Mouse (Mus musculus): ENCODE results near the gene Bean1. TPM values are rescaled to one million over a fixed set of nuclear protein-coding genes. Genes with fewer than 3 reads are reported as not detected.
A peak's percentile ranks its signal among the peaks of the same experiment; 100 is the strongest.
"Not testable (repeated sequence)": the region's sequence is repeated elsewhere in the genome, so short reads cannot be mapped to it uniquely, and the experiment has no call there.

Bean1 gene
- total RNA-seq, 1 experiment: 0.09 TPM

- H3K9me3 ChIP-seq (ENCODE audit: control insufficient read depth, insufficient read depth, low read depth, low read length): no peaks in the 10 kb centered on the region
- peak within 1 kb of the TSS; percentile 86 to 88 for H3K4me3 ChIP-seq (ENCODE audit: insufficient read depth in 1 of 2, low read depth in 1 of 2, low read length in 2 of 2, poor library complexity in 1 of 2, severe bottlenecking in 1 of 2)
- H3K27ac ChIP-seq (ENCODE audit: insufficient read depth, low read depth, low read length, poor library complexity, severe bottlenecking): peak within 1 kb of the TSS; percentile 63; the same call in 1 of the 2 replicates
- in situ Hi-C loops (cut with MboI; ENCODE audit: low sequenced_read_pairs in 2 of 2, unreplicated experiment in 2 of 2): no loop called here
- peak; percentile 91 for TF ChIP-seq ZNF384 (IDR thresholded peaks at IDR 0.05; ENCODE audit: low read depth, low read length)
- 0 out of 2 replicates have a peak, but pooled peaks have one; percentile 32 for TF ChIP-seq HCFC1 (IDR thresholded peaks at IDR 0.05; ENCODE audit: borderline replicate concordance, insufficient read depth, low read length)
- no peak for TF ChIP-seq ZC3H11A (IDR thresholded peaks at IDR 0.05; ENCODE audit: borderline replicate concordance, low read depth, low read length)
- TF ChIP-seq CHD2 (IDR thresholded peaks at IDR 0.05; ENCODE audit: low read depth, low read length): no peak
- no peak for TF ChIP-seq MAFK (IDR thresholded peaks at IDR 0.05; ENCODE audit: insufficient read depth, low read depth, low read length)
- peaks cover 0 to 6% of the 10 kb centered on the region in 2 experiments; a peak in 1 of 4 replicates for H3K4me1 ChIP-seq (ENCODE audit: control insufficient read depth in 2 of 2, insufficient read depth in 2 of 2, low read length in 2 of 2, poor library complexity in 1 of 2)
- H3K9ac ChIP-seq (ENCODE audit: insufficient read depth, low read depth, low read length, poor library complexity, severe bottlenecking): peak within 1 kb of the TSS; percentile 91
- no peaks in the 10 kb centered on the region for H3K36me3 ChIP-seq (ENCODE audit: control insufficient read depth, insufficient read depth, low read length, poor library complexity, severe bottlenecking)
- DNase-seq (ENCODE audit: low read depth, low spot score): peak; percentile 90
These were observed 80.5 kb downstream of the Bean1 start, which contains the start of gene Cklf for GRCm38 (mm10) chr8:104250439-104251367. Cklf (plus strand) TSS chr8:104250861.

DNA sequence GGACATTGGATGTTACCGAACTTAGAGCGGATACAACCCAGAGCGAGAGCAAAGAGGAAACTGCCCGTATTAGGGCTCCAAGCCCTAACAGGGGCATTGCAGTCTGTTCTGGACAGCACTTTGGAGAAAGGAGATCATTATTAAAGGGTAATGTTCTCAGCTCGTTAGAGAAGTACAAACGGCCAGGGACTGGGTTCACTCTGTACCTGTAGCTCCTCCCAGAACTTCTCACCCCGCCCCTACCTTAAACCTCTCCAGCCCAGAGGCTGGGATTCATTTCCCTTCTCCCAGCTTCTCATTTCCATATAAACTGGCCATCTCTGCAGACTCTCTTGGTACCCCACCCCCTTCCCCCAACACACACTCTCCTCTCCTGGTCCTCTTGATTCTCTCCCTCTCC lies 81.2 kb downstream of the Bean1 start:
- no peaks in the 10 kb centered on the region for H3K9me3 ChIP-seq (ENCODE audit: control insufficient read depth, insufficient read depth, low read depth, low read length)
- peaks cover 0 to 6% of the 10 kb centered on the region in 2 experiments; a peak in 1 of 4 replicates for H3K4me1 ChIP-seq (ENCODE audit: control insufficient read depth in 2 of 2, insufficient read depth in 2 of 2, low read length in 2 of 2, poor library complexity in 1 of 2)
- no peak overlapping the region for H3K27ac ChIP-seq (ENCODE audit: insufficient read depth, low read depth, low read length, poor library complexity, severe bottlenecking)
- peak overlapping the region; percentile 35; the same call in 1 of the 2 replicates for H3K9ac ChIP-seq (ENCODE audit: insufficient read depth, low read depth, low read length, poor library complexity, severe bottlenecking)
- in situ Hi-C loops (cut with MboI; ENCODE audit: low sequenced_read_pairs in 2 of 2, unreplicated experiment in 2 of 2): no loop called here
- no peak for DNase-seq (ENCODE audit: low read depth, low spot score)
- H3K36me3 ChIP-seq (ENCODE audit: control insufficient read depth, insufficient read depth, low read length, poor library complexity, severe bottlenecking): no peaks in the 10 kb centered on the region
- no peak for TF ChIP-seq ZNF384 (IDR thresholded peaks at IDR 0.05; ENCODE audit: low read depth, low read length)
- TF ChIP-seq CHD2 (IDR thresholded peaks at IDR 0.05; ENCODE audit: low read depth, low read length): no peak
- TF ChIP-seq MAFK (IDR thresholded peaks at IDR 0.05; ENCODE audit: insufficient read depth, low read depth, low read length): no peak
- no peak for TF ChIP-seq ZC3H11A (IDR thresholded peaks at IDR 0.05; ENCODE audit: borderline replicate concordance, low read depth, low read length)
- no peak for TF ChIP-seq HCFC1 (IDR thresholded peaks at IDR 0.05; ENCODE audit: borderline replicate concordance, insufficient read depth, low read length)
- H3K4me3 ChIP-seq (ENCODE audit: insufficient read depth in 1 of 2, low read depth in 1 of 2, low read length in 2 of 2, poor library complexity in 1 of 2, severe bottlenecking in 1 of 2): peak overlapping the region; percentile 86 to 88

DNA sequence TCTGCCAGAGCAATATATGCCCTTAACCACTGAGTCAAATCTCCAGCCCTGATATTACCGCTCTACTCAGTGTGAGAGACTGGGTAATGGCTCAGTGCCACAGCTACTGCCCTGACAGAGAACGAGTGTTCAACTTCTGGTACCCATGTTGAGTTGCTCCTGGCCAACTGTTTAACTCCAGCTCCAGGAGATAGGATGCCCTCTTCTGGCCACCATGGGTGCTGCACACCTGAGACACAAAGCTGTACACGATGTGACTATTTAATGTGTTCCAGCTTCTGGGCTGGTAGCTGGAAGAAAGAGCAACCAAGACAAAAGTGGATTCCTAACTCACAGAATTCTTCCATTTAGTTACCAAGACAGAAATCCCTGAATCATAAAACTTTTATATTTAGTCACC lies 82.8 kb downstream of the Bean1 start:
- Histone ChIP-seq H3K4me1 (ENCODE audit: control insufficient read depth in 2 of 2, insufficient read depth in 2 of 2, low read length in 2 of 2, poor library complexity in 1 of 2) (no peaks in the 10 kb centered on the region; a peak in 1 of 4 replicates), H3K27ac (ENCODE audit: insufficient read depth, low read depth, low read length, poor library complexity, severe bottlenecking) (no peak overlapping the region), H3K9ac (ENCODE audit: insufficient read depth, low read depth, low read length, poor library complexity, severe bottlenecking) (no peak overlapping the region), H3K9me3 (ENCODE audit: control insufficient read depth, insufficient read depth, low read depth, low read length) (no peaks in the 10 kb centered on the region), H3K36me3 (ENCODE audit: control insufficient read depth, insufficient read depth, low read length, poor library complexity, severe bottlenecking) (no peaks in the 10 kb centered on the region), H3K4me3 (ENCODE audit: insufficient read depth in 1 of 2, low read depth in 1 of 2, low read length in 2 of 2, poor library complexity in 1 of 2, severe bottlenecking in 1 of 2) (no peak overlapping the region)
- TF ChIP-seq MAFK (IDR thresholded peaks at IDR 0.05; ENCODE audit: insufficient read depth, low read depth, low read length) (no peak), HCFC1 (IDR thresholded peaks at IDR 0.05; ENCODE audit: borderline replicate concordance, insufficient read depth, low read length) (no peak), ZC3H11A (IDR thresholded peaks at IDR 0.05; ENCODE audit: borderline replicate concordance, low read depth, low read length) (no peak), CHD2 (IDR thresholded peaks at IDR 0.05; ENCODE audit: low read depth, low read length) (no peak)
- no peak for DNase-seq (ENCODE audit: low read depth, low spot score)
- in situ Hi-C loops (cut with MboI; ENCODE audit: low sequenced_read_pairs in 2 of 2, unreplicated experiment in 2 of 2): no loop called here

DNA sequence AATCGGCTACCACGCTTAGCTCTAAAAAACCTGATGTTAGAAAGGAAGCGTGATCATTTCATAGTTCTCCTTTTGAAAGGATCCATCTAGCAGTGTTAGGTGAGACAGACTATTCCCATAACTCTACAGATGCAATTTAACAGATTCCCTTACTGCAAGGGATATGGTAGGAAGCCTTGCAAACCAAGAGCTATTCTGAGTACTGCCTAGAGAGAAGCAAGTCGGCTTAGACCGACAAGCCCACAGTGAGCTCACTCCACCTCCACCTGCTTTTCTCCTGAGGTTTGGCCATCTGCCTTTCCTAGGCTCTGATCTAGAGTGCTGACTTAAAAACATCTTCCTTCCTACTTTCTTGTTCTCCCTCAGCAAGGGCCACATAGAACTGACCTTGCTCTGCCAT lies 91.6 kb downstream of the Bean1 start:
- DNase-seq (ENCODE audit: low read depth, low spot score): not testable (repeated sequence)

DNA sequence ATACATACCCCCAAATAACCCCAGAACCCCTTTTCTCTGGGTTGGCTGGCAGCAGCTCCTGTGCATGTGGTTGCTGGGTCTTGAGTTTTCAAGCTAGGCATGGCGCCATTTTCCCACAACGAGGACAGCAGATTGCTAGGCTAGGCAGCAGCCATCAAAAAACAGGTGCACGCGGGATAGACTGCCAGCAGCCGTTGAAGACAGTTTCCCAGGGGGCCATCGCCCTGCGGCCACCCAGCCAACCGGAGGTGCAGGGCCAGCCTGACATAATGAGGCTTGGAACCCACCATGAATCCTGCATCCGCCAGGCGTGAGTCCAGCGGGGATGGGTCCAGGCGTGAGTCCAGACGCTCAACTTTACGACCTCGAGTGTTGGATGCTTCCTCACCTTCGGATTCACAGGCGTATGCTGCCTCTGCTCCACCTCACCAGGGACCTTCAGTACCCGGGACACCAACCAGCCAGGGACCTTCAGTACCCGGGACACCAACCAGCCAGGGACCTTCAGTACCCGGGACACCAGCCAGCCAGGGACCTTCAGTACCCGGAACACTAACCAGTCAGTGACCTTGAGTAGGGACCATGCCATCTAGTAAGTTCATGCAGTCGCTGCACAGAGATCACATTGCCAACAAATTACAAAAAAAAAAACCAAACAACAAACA lies 94.2 kb downstream of the Bean1 start:
- H3K36me3 ChIP-seq (ENCODE audit: control insufficient read depth, insufficient read depth, low read length, poor library complexity, severe bottlenecking); H3K9ac ChIP-seq (ENCODE audit: insufficient read depth, low read depth, low read length, poor library complexity, severe bottlenecking); H3K27ac ChIP-seq (ENCODE audit: insufficient read depth, low read depth, low read length, poor library complexity, severe bottlenecking); in situ Hi-C loops (cut with MboI; ENCODE audit: low sequenced_read_pairs in 2 of 2, unreplicated experiment in 2 of 2); H3K4me1 ChIP-seq (ENCODE audit: control insufficient read depth in 2 of 2, insufficient read depth in 2 of 2, low read length in 2 of 2, poor library complexity in 1 of 2); H3K9me3 ChIP-seq (ENCODE audit: control insufficient read depth, insufficient read depth, low read depth, low read length); DNase-seq (ENCODE audit: low read depth, low spot score); H3K4me3 ChIP-seq (ENCODE audit: insufficient read depth in 1 of 2, low read depth in 1 of 2, low read length in 2 of 2, poor library complexity in 1 of 2, severe bottlenecking in 1 of 2): not testable (repeated sequence)

More for the DNA sequence above, 91.6 kb downstream of the Bean1 start:
- H3K4me3 ChIP-seq (ENCODE audit: insufficient read depth in 1 of 2, low read depth in 1 of 2, low read length in 2 of 2, poor library complexity in 1 of 2, severe bottlenecking in 1 of 2); H3K9me3 ChIP-seq (ENCODE audit: control insufficient read depth, insufficient read depth, low read depth, low read length); H3K9ac ChIP-seq (ENCODE audit: insufficient read depth, low read depth, low read length, poor library complexity, severe bottlenecking); H3K27ac ChIP-seq (ENCODE audit: insufficient read depth, low read depth, low read length, poor library complexity, severe bottlenecking); in situ Hi-C loops (cut with MboI; ENCODE audit: low sequenced_read_pairs in 2 of 2, unreplicated experiment in 2 of 2); H3K36me3 ChIP-seq (ENCODE audit: control insufficient read depth, insufficient read depth, low read length, poor library complexity, severe bottlenecking); H3K4me1 ChIP-seq (ENCODE audit: control insufficient read depth in 2 of 2, insufficient read depth in 2 of 2, low read length in 2 of 2, poor library complexity in 1 of 2): not testable (repeated sequence)
